Mouse (Mus musculus) megakaryocyte, embryonic 14.5 days (primary cell): ENCODE measurements around the gene H2-Q1. TPM values are rescaled to one million over a fixed set of nuclear protein-coding genes. Genes with fewer than 3 reads are reported as not detected.
A peak's percentile ranks its signal among the peaks of the same experiment; 100 is the strongest.
"Not testable (repeated sequence)": the region's sequence is repeated elsewhere in the genome, so short reads cannot be mapped to it uniquely, and the experiment has no call there.

Source experiments
- H3K27me3 ChIP-seq: replicated peaks from 2 replicates; pipeline ENCODE3; 2012; ENCODE audit warnings: inconsistent platforms
- H3K36me3 ChIP-seq: replicated peaks from 2 replicates; pipeline ENCODE3; 2012; ENCODE audit warnings: low read length, inconsistent platforms, mixed read lengths
- H3K4me1 ChIP-seq: 2 replicates; pipeline ENCODE4 v1.6.1; 2012; ENCODE audit warnings: inconsistent platforms
- H3K4me3 ChIP-seq: replicated peaks from 2 replicates; pipeline ENCODE3; 2012; ENCODE audit warnings: moderate library complexity, mild to moderate bottlenecking, inconsistent platforms
- H3K9me3 ChIP-seq: 2 replicates; pipeline ENCODE4 v1.6.1; 2012; ENCODE audit warnings: inconsistent platforms
- FLI1 ChIP-seq: IDR thresholded peaks from 2 replicates; pipeline ENCODE4 v1.6.1; 2012; ENCODE audit warnings: low read length, inconsistent platforms, mixed read lengths
- GATA1 ChIP-seq: IDR thresholded peaks from 3 replicates; pipeline ENCODE4 v1.6.1; 2012; ENCODE audit warnings: mixed read lengths, low read length, inconsistent platforms, borderline replicate concordance
- polyA plus RNA-seq: library from polyadenylated mRNA; stranded (reverse); fragments of >175 nt; gene quantifications from 2 replicates; pipeline ENCODE4 v1.2.3, GENCODE M21; 2012; ENCODE audit warnings: low replicate concordance; ENCODE audit not compliant: insufficient read depth

Gene H2-Q1
- polyA plus RNA-seq, 1 experiment = 7.3 TPM

DNA sequence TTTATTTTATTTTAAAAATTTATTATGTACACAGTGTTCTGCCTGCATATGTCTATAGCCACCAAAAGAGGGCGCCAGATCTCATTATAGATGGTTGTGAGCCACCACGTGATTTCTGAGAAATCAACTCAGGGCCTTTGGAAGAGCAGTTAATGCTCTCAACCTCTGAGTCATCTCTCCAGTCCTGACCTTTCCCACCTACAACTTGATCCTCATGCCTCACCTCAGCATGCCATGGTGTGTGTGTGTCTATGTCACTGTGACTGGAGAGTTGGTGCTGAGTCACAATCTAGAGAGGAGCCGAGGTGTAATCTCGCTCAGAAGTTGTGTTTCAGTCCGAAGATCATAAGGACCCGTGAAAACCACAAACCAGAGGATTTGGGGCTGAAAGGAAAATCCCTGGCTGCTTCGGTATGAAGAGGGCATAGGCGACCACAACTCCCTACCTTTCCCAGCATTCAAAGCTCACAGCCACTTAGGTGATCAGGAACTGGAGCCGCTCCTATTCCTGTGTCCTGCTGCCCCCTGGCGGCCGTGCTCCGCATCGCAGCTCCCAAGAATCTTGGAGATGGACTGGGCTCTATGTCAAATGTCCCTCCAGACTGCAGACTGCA is 18.5 kb upstream of the H2-Q1 start:
- peaks cover 42% of the 10 kb centered on the region for H3K27me3 ChIP-seq
- peaks cover 2% of the 10 kb centered on the region for H3K36me3 ChIP-seq
- H3K4me1 ChIP-seq = peaks cover 9% of the 10 kb centered on the region
- no peak for TF ChIP-seq FLI1
- no peak for TF ChIP-seq GATA1
- H3K4me3 ChIP-seq = peak overlapping the region; percentile 72
- peaks cover 13% of the 10 kb centered on the region for H3K9me3 ChIP-seq

DNA sequence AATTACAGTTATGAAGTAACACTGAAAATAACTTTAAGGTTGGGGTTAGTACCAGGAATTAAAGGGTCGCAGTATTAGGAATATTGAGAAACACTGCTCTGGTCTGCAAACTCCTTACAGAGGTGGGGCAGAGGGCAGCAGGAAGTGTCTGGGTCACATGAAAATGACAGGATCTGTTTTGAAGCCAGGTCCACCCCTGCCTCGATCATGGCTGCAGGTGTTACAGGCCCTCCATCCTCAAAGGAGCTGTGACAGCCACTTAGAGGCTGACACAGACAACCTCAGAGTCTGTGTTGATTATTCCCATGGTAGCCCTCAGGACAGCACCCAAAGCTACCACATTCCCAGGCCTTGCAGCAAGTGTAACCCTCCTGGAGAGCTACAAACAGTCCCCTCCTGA is 16.9 kb upstream of the H2-Q1 start:
- Histone ChIP-seq H3K27me3 (peaks cover 57% of the 10 kb centered on the region), H3K36me3 (peaks cover 2% of the 10 kb centered on the region), H3K4me3 (no peak overlapping the region), H3K9me3 (peaks cover 11% of the 10 kb centered on the region), H3K4me1 (peaks cover 9% of the 10 kb centered on the region)
- no peak for TF ChIP-seq FLI1
- no peak for TF ChIP-seq GATA1

- H3K4me1 ChIP-seq = peaks cover 9% of the 10 kb centered on the region
- peaks cover 2% of the 10 kb centered on the region for H3K36me3 ChIP-seq
- peaks cover 11% of the 10 kb centered on the region for H3K9me3 ChIP-seq
- H3K4me3 ChIP-seq = no peak overlapping the region
- H3K27me3 ChIP-seq = peaks cover 60% of the 10 kb centered on the region
- TF ChIP-seq GATA1 (no peak), FLI1 (no peak)
Observed at GRCm38 (mm10) chr17:35303756-35304350, 16.4 kb upstream of the H2-Q1 start.

- H3K36me3 ChIP-seq = peaks cover 2% of the 10 kb centered on the region
- no peak for TF ChIP-seq GATA1
- no peak for TF ChIP-seq FLI1
- no peak overlapping the region for H3K4me3 ChIP-seq
Observed at GRCm38 (mm10) chr17:35304478-35304877, 15.7 kb upstream of the H2-Q1 start.

GRCm38 (mm10) chr17:35304921-35305320 is 15.3 kb upstream of the H2-Q1 start:
- H3K27me3 ChIP-seq = peaks cover 62% of the 10 kb centered on the region
- not testable (repeated sequence) for H3K9me3 ChIP-seq, H3K36me3 ChIP-seq, H3K4me1 ChIP-seq, H3K4me3 ChIP-seq

More at GRCm38 (mm10) chr17:35304478-35304877, 15.7 kb upstream of the H2-Q1 start:
- peaks cover 11% of the 10 kb centered on the region for H3K9me3 ChIP-seq
- peaks cover 64% of the 10 kb centered on the region for H3K27me3 ChIP-seq
- H3K4me1 ChIP-seq = peaks cover 9% of the 10 kb centered on the region

GRCm38 (mm10) chr17:35318671-35319070 is 1.5 kb upstream of the H2-Q1 start:
- TF ChIP-seq GATA1 (no peak), FLI1 (no peak)
- no peaks in the 10 kb centered on the region for H3K36me3 ChIP-seq
- peaks cover 12% of the 10 kb centered on the region for H3K4me1 ChIP-seq
- peaks cover 42% of the 10 kb centered on the region for H3K27me3 ChIP-seq
- no peaks in the 10 kb centered on the region for H3K9me3 ChIP-seq
- H3K4me3 ChIP-seq = no peak overlapping the region

- not testable (repeated sequence) for H3K36me3 ChIP-seq, H3K4me3 ChIP-seq, H3K9me3 ChIP-seq
- Histone ChIP-seq H3K27me3 (peaks cover 45% of the 10 kb centered on the region), H3K4me1 (peaks cover 12% of the 10 kb centered on the region)
Observed at GRCm38 (mm10) chr17:35325124-35325523, 4.9 kb downstream of the H2-Q1 start.

DNA sequence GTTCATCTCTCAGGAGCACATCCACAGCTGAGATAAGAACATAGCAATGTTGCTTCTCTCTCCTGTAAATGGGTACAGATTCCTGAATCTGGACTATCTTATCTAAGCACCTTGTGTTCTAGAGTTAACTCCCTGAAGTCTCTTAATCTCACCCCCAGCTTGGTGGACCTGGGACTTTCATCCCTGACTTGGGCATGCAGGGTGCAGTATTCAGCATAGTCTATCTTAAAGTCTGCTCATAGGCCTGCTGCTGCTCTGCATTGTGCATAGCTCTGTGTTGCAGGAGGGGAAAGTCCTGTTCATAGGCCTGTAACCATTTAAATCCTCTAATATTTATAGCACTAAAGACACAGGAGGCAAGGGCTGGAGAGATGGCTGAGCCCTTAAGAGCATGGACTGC is 5.8 kb downstream of the H2-Q1 start:
- H3K27me3 ChIP-seq = peaks cover 36% of the 10 kb centered on the region
- H3K4me3 ChIP-seq, H3K36me3 ChIP-seq, H3K9me3 ChIP-seq, H3K4me1 ChIP-seq: not testable (repeated sequence)

DNA sequence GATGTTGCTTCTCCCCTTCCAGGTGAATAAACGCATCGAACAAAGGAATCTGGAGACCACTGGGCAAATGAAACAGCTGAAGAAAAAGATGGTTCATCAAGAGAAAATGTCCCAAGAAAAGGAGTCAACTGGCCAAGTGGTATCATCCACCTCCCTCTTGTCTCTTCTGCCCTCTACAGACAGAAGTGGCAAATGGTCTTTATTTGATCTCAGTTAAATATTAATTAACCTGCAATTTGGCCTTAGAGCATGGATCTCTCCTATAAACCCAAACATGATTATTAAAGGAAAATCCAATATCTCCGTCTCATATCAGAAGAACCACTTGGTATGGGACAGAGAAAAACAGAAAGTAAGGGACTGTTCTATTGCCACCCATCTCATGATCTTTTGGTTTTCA is 9.5 kb downstream of the H2-Q1 start:
- H3K27me3 ChIP-seq = peaks cover 24% of the 10 kb centered on the region
- not testable (repeated sequence) for H3K4me3 ChIP-seq, H3K9me3 ChIP-seq, H3K36me3 ChIP-seq, H3K4me1 ChIP-seq

- not testable (repeated sequence) for H3K4me1 ChIP-seq, H3K36me3 ChIP-seq, H3K4me3 ChIP-seq, H3K9me3 ChIP-seq
- peaks cover 20% of the 10 kb centered on the region for H3K27me3 ChIP-seq
Observed at GRCm38 (mm10) chr17:35331546-35331945, 11.3 kb downstream of the H2-Q1 start.

- peak within 1 kb of the TSS; percentile 82 for H3K4me3 ChIP-seq
Observed at GRCm38 (mm10) chr17:35342071-35342671, 22.0 kb downstream of the H2-Q1 start, which contains the start of gene H2-Q2. H2-Q2 (plus strand) TSS chr17:35342242.

More at GRCm38 (mm10) chr17:35342071-35342671, 22.0 kb downstream of the H2-Q1 start, which contains the start of gene H2-Q2:
- H3K9me3 ChIP-seq = peaks cover 4% of the 10 kb centered on the region; the same call in 1 of the 2 replicates
- TF ChIP-seq FLI1 (no peak), GATA1 (no peak)
- no peaks in the 10 kb centered on the region for H3K36me3 ChIP-seq
- H3K27me3 ChIP-seq = peaks cover 58% of the 10 kb centered on the region
- peaks cover 13% of the 10 kb centered on the region for H3K4me1 ChIP-seq
